Mouse (Mus musculus) embryonic facial prominence, embryonic 12.5 days (tissue): Measurements from ENCODE around the gene Smg9. TPM values are rescaled to one million over a fixed set of nuclear protein-coding genes. Genes with fewer than 3 reads are reported as not detected.
"Not testable (repeated sequence)": the region's sequence is repeated elsewhere in the genome, so short reads cannot be mapped to it uniquely, and the experiment has no call there.

Experiments used
- ATAC-seq: fragments of 200-750 bp; cut with Nextera tagmentation; 2 replicates; pipeline ENCODE4 v1.8.0; 2017; ENCODE audit not compliant: insufficient number of reproducible peaks, insufficient read depth, low FRiP score, low TSS enrichment
- H3K27ac ChIP-seq: fragments of 300-500 bp; sonication (generic); 2 replicates; pipeline ENCODE4 v1.5.1; 2016; ENCODE audit warnings: mild to moderate bottlenecking
- H3K27me3 ChIP-seq: fragments of 300-500 bp; sonication (generic); 2 replicates; pipeline ENCODE4 v1.6.1; 2016; ENCODE audit warnings: mild to moderate bottlenecking, moderate library complexity
- H3K36me3 ChIP-seq: fragments of 300-500 bp; sonication (generic); 2 replicates; pipeline ENCODE4 v1.6.1; 2016; ENCODE audit warnings: mild to moderate bottlenecking
- H3K4me1 ChIP-seq: fragments of 300-500 bp; sonication (generic); 2 replicates; pipeline ENCODE4 v1.6.1; 2016
- H3K4me2 ChIP-seq: fragments of 300-500 bp; sonication (generic); replicated peaks from 2 replicates; pipeline ENCODE4 v1.6.1; 2016; ENCODE audit warnings: mild to moderate bottlenecking, moderate library complexity
- H3K4me3 ChIP-seq: fragments of 300-500 bp; sonication (generic); 2 replicates; pipeline ENCODE4 v1.5.1; 2016; ENCODE audit warnings: mild to moderate bottlenecking
- H3K9ac ChIP-seq: fragments of 300-500 bp; sonication (generic); 2 replicates; pipeline ENCODE4 v1.6.1; 2016; ENCODE audit warnings: mild to moderate bottlenecking, moderate library complexity
- H3K9me3 ChIP-seq: fragments of 300-500 bp; sonication (generic); 2 replicates; pipeline ENCODE4 v1.6.1; 2016; ENCODE audit warnings: mild to moderate bottlenecking, moderate library complexity
- WGBS: fragments of 180-500 bp; shearing (Covaris S2); methylation state at CpG from one replicate; pipeline ENCODE4 v1.1.7; 2016; 5-methylcytosine and 5-hydroxymethylcytosine counted together
- polyA plus RNA-seq: library from polyadenylated mRNA; unstranded; fragments of >200 nt; fragmentation: Nextera tagmentation; extraction: Ambion mirVana; gene quantifications from 2 replicates; pipeline ENCODE4 v1.2.1, GENCODE M21; 2016

Gene Smg9
- polyA plus RNA-seq, 1 experiment from 2014 or later, result 23.6 TPM

- Histone ChIP-seq H3K9me3 (no peaks in the 10 kb centered on the region), H3K27ac (no peak overlapping the region), H3K4me1 (peaks cover 18% of the 10 kb centered on the region; the same call in 1 of the 2 replicates), H3K4me2 (no peak overlapping the region), H3K36me3 (no peaks in the 10 kb centered on the region), H3K4me3 (no peak overlapping the region), H3K27me3 (no peaks in the 10 kb centered on the region), H3K9ac (no peak overlapping the region)
- 67% methylated on average over 15 of the region's 15 CpGs for WGBS
- ATAC-seq, result no peak
Observed at GRCm38 (mm10) chr7:24394475-24395161, 4.8 kb upstream of the Smg9 start.

DNA sequence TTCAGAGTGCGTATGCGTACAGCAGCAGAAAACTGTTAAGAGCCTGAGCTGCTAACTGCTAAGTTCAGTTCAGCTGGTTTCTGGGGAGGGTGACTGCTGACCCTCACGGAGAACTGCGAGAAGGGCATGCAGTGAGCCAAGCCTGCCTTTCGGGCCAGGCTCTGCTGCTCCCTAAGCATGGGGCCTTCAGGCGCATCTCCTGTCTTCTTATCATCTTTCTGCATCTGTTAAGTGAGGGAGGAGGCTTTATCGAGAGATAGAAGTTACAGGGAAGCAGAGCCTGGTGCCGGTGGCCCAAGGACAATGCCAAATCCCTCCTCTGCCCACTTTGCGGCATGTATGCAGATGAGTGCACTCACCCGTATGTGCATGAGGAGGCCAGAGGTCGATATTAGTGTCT, 2.6 kb upstream of the Smg9 start:
- 0 out of 2 replicates have a peak overlapping the region, but pooled peaks have one; percentile 15 for H3K9ac ChIP-seq
- H3K9me3 ChIP-seq, result no peaks in the 10 kb centered on the region
- no peaks in the 10 kb centered on the region for H3K27me3 ChIP-seq
- no peak overlapping the region for H3K27ac ChIP-seq
- no peak overlapping the region for H3K4me3 ChIP-seq
- WGBS, result 78% methylated on average over 11 of the region's 11 CpGs
- H3K4me2 ChIP-seq, result no peak overlapping the region
- H3K4me1 ChIP-seq, result peaks cover 4% of the 10 kb centered on the region; the same call in 1 of the 2 replicates
- ATAC-seq, result no peak
- no peaks in the 10 kb centered on the region for H3K36me3 ChIP-seq

- ATAC-seq, result no peak
- Histone ChIP-seq H3K4me3 (no peak overlapping the region), H3K9ac (no peak overlapping the region), H3K36me3 (0 out of 2 replicates have a peak, but pooled peaks cover 5% of the 10 kb centered on the region), H3K4me2 (no peak overlapping the region), H3K4me1 (peaks cover 4% of the 10 kb centered on the region; the same call in 1 of the 2 replicates), H3K27ac (no peak overlapping the region), H3K27me3 (no peaks in the 10 kb centered on the region), H3K9me3 (0 out of 2 replicates have a peak, but pooled peaks cover 3% of the 10 kb centered on the region)
- WGBS, result 92% methylated on average over 8 of the region's 8 CpGs
Observed at GRCm38 (mm10) chr7:24398364-24398913, 980 bp upstream of the Smg9 start.

- ATAC-seq, result 0 out of 2 replicates have a peak, but pooled peaks have one; percentile 1
- Histone ChIP-seq H3K4me3 (peak overlapping the region; percentile 59), H3K9ac (peak overlapping the region; percentile 52), H3K27ac (peak overlapping the region; percentile 97), H3K9me3 (0 out of 2 replicates have a peak, but pooled peaks cover 3% of the 10 kb centered on the region), H3K36me3 (peaks cover 16% of the 10 kb centered on the region; the same call in 1 of the 2 replicates), H3K27me3 (no peaks in the 10 kb centered on the region), H3K4me2 (peak overlapping the region; percentile 55), H3K4me1 (no peaks in the 10 kb centered on the region; the same call in 1 of the 2 replicates)
- 14% methylated on average over 3 of the region's 3 CpGs for WGBS
Observed at GRCm38 (mm10) chr7:24400082-24400452, 648 bp downstream of the Smg9 start.

GRCm38 (mm10) chr7:24400489-24400888, 1.1 kb downstream of the Smg9 start:
- H3K4me1 ChIP-seq, H3K27ac ChIP-seq, ATAC-seq, H3K9ac ChIP-seq, H3K9me3 ChIP-seq, H3K27me3 ChIP-seq: not testable (repeated sequence)
- H3K4me3 ChIP-seq, result peak overlapping the region; percentile 59; the same call in 1 of the 2 replicates
- 95% methylated on average over 4 of the region's 4 CpGs for WGBS
- H3K4me2 ChIP-seq, result peak overlapping the region; percentile 55
- peaks cover 20% of the 10 kb centered on the region; the same call in 1 of the 2 replicates for H3K36me3 ChIP-seq

- Histone ChIP-seq H3K36me3 (peaks cover 33% of the 10 kb centered on the region), H3K4me2 (no peak overlapping the region), H3K4me1 (no peaks in the 10 kb centered on the region), H3K9me3 (0 out of 2 replicates have a peak, but pooled peaks cover 3% of the 10 kb centered on the region), H3K27me3 (no peaks in the 10 kb centered on the region), H3K4me3 (no peak overlapping the region), H3K9ac (no peak overlapping the region), H3K27ac (no peak overlapping the region)
- ATAC-seq, result no peak
- WGBS, result 98% methylated on average over 9 of the region's 9 CpGs
Observed at GRCm38 (mm10) chr7:24402851-24403250, 3.4 kb downstream of the Smg9 start.

DNA sequence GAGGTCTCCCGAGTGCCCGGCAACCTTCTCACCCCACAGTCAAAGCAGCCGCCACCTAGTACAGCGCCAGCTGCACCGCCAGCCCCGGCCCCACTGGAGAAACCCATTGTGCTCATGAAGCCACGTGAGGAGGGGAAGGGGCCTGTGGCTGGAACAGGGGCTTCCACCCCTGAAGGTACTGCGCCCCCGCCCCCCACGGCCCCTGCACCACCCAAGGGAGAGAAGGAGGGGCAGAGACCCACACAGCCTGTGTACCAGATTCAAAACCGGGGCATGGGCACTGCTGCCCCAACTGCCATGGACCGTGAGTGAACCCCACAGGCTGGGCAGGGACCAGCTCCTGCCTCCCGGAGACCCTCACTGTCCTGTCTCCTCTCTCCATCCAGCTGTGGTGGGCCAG, 6.2 kb downstream of the Smg9 start:
- H3K9ac ChIP-seq, result no peak overlapping the region
- no peak overlapping the region for H3K27ac ChIP-seq
- no peaks in the 10 kb centered on the region for H3K27me3 ChIP-seq
- H3K4me3 ChIP-seq, result no peak overlapping the region
- no peaks in the 10 kb centered on the region for H3K4me1 ChIP-seq
- no peak for ATAC-seq
- peaks cover 33% of the 10 kb centered on the region for H3K36me3 ChIP-seq
- no peak overlapping the region for H3K4me2 ChIP-seq
- 0 out of 2 replicates have a peak, but pooled peaks cover 3% of the 10 kb centered on the region for H3K9me3 ChIP-seq
- 94% methylated on average over 13 of the region's 13 CpGs for WGBS

DNA sequence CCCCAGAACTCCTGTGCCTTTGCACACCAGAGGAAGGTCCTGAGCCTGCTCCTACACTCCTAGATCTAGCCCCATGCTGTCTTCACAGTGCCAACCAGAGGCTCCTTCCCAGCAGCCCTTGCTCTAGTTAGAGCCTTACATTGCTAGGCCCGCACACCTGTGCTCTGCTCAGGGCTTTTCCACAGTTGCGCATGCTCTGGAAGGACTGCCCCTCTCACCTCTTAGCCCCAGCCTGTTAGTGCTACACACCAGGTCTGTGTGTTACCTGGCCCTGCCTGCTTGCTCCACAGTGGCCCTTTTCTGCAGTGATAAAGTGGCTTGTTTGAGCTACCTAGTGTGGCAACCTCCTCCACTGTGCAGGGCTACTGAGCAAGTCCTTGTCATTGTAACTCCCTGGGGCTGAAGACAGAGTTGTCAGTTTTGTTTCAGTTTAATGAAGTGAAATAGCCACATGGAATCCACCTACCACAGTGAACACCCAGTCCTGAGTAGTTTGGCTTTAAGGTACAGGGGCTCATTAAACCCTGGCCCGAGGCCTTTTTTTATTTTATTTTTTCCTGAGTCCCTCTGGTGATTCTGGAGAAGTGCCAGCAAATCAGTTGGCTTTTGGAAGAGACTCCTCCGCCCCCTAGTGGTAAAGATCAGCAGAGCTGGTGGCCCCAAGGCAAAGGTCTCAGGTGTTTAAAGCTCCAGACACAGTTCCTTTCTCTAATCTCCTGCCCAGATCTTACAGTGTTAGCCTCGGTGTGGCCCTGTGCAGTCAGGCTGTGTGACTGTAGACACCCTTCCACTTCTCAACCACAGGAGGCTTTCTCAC, 7.3 kb downstream of the Smg9 start:
- no peak overlapping the region for H3K4me2 ChIP-seq
- 49% methylated on average over 5 of the region's 5 CpGs for WGBS
- H3K9me3 ChIP-seq, result 0 out of 2 replicates have a peak, but pooled peaks cover 3% of the 10 kb centered on the region
- H3K4me1 ChIP-seq, result no peaks in the 10 kb centered on the region
- no peaks in the 10 kb centered on the region for H3K27me3 ChIP-seq
- no peak overlapping the region for H3K4me3 ChIP-seq
- peak; percentile 24; the same call in 1 of the 2 replicates for ATAC-seq
- no peak overlapping the region for H3K9ac ChIP-seq
- peaks cover 33% of the 10 kb centered on the region for H3K36me3 ChIP-seq
- H3K27ac ChIP-seq, result no peak overlapping the region

GRCm38 (mm10) chr7:24408186-24408585, 8.8 kb downstream of the Smg9 start:
- WGBS, result 97% methylated on average over 9 of the region's 9 CpGs
- no peaks in the 10 kb centered on the region for H3K4me1 ChIP-seq

GRCm38 (mm10) chr7:24410123-24410522, 10.7 kb downstream of the Smg9 start:
- ATAC-seq, result no peak
- Histone ChIP-seq H3K27me3 (no peaks in the 10 kb centered on the region), H3K4me3 (no peak overlapping the region), H3K9ac (no peak overlapping the region), H3K36me3 (peaks cover 24% of the 10 kb centered on the region), H3K27ac (no peak overlapping the region), H3K9me3 (no peaks in the 10 kb centered on the region), H3K4me2 (no peak overlapping the region), H3K4me1 (no peaks in the 10 kb centered on the region)
- WGBS, result 91% methylated on average over 6 of the region's 6 CpGs

More at GRCm38 (mm10) chr7:24408186-24408585, 8.8 kb downstream of the Smg9 start:
- no peak for ATAC-seq
- peaks cover 35% of the 10 kb centered on the region for H3K36me3 ChIP-seq
- no peak overlapping the region for H3K4me2 ChIP-seq
- no peak overlapping the region for H3K9ac ChIP-seq
- H3K9me3 ChIP-seq, result no peaks in the 10 kb centered on the region
- H3K27me3 ChIP-seq, result no peaks in the 10 kb centered on the region
- H3K27ac ChIP-seq, result no peak overlapping the region
- no peak overlapping the region for H3K4me3 ChIP-seq

- H3K4me3 ChIP-seq, result no peak overlapping the region
- no peaks in the 10 kb centered on the region for H3K27me3 ChIP-seq
- H3K9me3 ChIP-seq, result no peaks in the 10 kb centered on the region
- H3K36me3 ChIP-seq, result peaks cover 17% of the 10 kb centered on the region
- no peak overlapping the region for H3K27ac ChIP-seq
- no peak overlapping the region for H3K4me2 ChIP-seq
- H3K4me1 ChIP-seq, result no peaks in the 10 kb centered on the region
- no peak for ATAC-seq
- no peak overlapping the region for H3K9ac ChIP-seq
- WGBS, result 89% methylated on average over 3 of the region's 3 CpGs
Observed at GRCm38 (mm10) chr7:24410831-24411230, 11.4 kb downstream of the Smg9 start.
